Mouse (Mus musculus) spleen, postnatal 4 days (tissue): ENCODE data around the gene Acta1.

Source experiments
- DNase-seq, 2 experiments: peaks; one replicate each; pipeline ENCODE4 v3.0.0; 2022; ENCODE audit warnings: low spot score in 2 of 2

The Acta1 gene

DNA sequence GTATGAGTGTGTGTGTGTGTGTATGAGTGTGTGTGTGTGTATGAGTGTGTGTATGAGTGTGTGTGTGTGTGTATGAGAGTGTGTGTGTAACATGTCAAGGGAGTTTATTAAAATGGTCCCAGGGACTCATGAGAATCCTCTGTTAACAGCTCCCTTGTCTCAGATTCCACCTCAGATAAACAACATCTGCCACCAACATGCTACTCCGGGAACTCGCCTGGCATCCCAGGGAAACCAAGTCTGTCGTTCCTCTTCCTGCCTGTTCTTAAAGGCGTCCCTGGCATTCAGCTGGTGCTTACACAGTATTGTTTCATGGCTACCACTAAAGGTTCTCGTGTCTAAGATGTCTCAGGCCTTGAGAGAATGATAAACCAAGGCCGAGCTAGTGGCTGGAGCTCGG is 50.2 kb downstream of the Acta1 start:
- no peak for DNase-seq

DNA sequence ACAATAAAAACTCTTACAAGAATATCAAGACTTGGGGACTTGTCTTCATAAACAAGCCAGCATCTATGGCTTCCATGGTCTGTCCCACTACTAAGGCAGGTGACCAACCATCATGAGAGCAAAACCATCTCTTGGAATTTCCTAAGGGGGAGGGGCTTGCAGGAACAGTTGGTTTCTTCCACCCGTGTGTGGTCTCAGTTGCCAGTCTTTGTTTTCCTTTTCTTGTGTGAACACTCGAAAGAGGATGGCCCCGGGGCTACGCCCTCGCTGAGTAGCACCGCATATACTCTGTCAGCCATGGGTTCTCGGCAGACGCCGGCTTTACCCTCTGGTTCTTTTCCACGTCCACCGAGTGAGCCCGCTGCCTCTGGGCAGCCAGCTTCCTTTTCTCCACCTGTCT is 52.5 kb downstream of the Acta1 start:
- DNase-seq: no peak
